Mouse (Mus musculus) liver, adult (tissue): Measurements from ENCODE around the gene Ildr2.

Source experiments
- GATA4 ChIP-seq: IDR thresholded peaks from 2 replicates; pipeline ENCODE4 v1.6.1; 2014; ENCODE audit warnings: mild to moderate bottlenecking, low read length; ENCODE audit not compliant: insufficient replicate concordance

The Ildr2 gene

DNA sequence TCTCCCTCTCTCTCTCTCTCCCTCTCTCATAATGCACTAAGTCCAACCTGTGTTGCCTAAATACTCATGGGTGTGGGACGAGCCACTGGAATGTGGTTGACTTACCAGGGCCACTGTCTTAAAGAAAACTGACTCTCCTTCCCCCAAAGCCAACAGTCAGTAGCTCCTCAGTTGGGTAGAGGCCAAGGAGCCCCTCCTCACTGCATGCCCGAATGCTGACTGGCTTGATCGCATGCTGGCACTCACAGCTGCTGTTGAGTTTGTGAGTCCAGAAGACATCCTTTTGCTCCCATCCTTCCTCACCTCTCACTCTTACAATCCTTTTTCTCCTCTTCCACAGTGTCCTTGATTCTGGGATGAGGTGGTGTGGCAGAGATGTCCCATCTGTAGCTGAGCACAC lies 93.0 kb downstream of the Ildr2 start:
- no peak for TF ChIP-seq GATA4

DNA sequence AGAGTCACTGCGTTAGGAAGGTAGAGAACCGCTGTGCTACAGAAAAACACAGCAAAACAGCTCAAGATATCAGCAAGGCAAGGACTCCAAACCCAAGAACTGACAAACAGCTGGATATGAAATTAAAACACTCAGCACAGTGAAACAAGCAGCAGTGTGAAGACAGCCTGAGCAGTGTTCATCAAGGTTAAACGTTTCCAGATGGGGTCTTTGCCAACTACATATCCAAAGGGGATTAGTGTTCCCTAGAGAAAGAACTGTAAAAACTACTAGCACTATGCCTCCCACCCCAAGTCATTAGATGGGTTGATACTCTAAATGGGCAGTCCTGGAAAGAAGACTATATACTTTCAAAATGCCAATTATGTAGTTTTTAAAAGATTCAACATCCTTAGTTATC lies 95.4 kb downstream of the Ildr2 start:
- TF ChIP-seq GATA4 = no peak

DNA sequence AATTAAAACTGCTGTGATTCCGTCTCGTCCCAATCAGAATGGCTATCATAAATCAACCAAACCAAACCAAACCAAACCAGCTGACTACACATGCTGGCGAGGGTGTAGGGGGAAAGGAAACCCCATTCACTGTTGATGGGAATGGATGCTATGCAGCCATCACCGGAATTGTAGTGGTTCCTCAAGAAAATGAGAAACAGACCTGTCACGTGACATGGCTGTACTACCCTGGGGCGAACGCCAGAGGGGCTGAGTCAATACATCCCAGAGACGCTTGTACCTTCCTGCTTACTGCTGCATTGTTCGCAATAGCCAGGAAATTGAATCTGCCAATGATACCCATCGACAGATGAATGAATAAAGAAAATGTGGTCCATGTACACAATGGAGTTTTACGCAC lies 95.8 kb downstream of the Ildr2 start:
- no peak for TF ChIP-seq GATA4

DNA sequence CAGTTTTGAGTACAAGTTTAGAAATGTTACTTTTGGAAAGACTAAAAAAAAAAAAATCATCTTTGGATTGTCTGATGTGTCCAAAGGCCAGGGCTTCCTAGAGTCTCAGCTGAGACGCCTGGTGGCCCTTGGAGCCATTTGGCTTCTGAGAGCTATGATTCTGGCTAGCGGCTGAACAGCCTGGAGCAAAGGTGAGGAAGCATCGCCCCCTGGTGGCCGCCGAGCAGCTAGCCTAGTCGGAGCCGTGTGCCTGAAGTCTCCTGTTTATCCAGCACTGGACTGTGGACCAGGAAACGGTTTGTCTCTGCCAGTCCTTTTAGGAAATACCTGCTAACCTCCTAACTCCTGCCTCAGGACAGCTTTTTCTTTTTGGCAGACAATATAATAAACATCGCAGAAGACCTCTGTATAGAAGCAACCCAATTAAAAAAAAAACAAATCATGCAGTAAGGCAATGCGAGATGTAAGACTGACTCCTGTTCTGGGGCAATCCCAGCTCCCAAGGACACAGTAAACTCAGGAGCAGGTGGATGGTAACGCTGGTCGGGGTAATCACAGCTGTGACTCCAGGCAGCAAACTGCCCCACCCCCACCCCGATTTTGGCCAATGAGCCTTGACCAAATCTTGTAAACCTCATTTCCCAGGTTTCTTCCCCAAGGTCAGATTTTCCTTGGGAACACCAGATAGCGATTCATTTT lies 106.4 kb downstream of the Ildr2 start:
- no peak for TF ChIP-seq GATA4

DNA sequence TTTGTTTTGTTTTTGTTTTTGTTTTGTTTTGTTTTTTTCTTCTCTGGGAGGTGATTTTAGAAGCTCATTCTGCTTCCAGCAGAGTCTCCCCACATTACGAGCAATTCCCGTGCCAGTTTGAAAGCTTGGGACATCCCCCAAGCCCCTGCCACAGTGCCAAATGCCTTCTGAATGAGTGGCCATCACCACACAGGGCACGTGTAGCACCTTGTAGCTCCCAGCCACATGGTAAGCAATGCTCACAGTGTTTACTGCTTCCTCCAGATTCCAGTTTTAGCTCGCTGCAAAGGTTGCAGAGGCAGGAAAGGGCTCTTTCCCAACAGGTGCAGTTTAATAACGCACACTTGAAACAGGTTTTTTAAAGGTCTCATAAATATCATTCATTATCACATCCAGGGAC lies 107.0 kb downstream of the Ildr2 start:
- TF ChIP-seq GATA4 = no peak

DNA sequence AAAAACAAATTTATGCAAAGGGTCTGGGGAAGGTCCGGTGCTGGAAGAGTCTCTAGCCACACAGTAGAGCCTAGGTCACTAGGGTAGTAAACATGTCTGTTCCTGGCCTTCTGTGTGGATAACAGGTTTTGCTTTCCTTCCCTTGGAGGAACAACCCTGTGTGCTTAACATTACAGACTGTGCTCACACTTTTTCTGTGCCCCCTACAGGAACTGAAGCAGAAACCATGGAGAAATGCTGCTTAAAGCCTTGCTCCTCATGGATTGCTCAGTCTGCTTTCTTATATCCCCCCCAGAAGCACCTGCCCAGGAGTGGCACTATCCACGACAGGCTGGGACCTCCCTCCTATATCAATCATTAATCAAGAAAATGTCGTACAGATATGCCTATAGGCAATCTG lies 107.9 kb downstream of the Ildr2 start:
- TF ChIP-seq GATA4 = no peak

DNA sequence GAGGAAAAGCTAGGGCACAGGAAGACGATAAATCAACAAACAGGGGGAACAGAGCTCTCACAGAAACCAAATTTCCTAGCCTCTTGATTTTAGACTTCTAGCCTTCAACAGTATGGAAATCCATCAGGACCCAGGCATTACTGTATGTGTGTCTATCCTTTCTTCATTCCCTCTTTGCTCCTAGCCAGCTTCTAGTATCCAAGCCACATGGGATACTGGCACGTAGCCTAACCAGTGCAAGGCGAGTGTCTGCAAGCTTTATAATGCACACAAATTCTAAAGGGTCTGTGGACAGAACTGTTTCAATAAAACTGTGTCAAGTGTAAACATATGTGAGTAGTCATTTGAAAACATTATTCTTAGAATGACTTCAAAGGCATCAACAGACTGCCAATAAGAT lies 108.7 kb downstream of the Ildr2 start:
- no peak for TF ChIP-seq GATA4

DNA sequence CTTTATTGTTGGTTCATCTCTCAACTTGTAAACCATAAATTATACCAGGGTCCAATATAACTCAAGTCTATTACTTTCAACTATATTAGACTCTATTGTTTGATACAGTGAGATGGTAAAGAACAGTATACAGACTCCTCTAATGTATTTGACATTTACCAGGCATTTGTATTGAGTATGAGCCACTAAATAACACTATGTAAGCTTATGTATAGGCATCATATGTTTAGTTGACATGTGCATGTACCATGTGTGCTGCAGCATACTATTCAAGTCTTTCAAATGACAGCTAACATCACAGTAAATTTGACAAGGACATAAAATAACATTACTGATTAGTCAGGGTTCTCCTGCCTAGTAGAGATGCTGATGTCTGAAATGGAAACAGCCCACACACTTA lies 109.2 kb downstream of the Ildr2 start:
- no peak for TF ChIP-seq GATA4
